Mouse (Mus musculus): ENCODE data around the gene Gm12258.

- TF ChIP-seq CTCF (IDR thresholded peaks at IDR 0.05; ENCODE audit: low read depth) (no peak), EP300 (IDR thresholded peaks at IDR 0.05; ENCODE audit: low read depth) (no peak)
Measured at GRCm38 (mm10) chr11:58846919-58847461, at the start of gene Gm12258.
